Mouse (Mus musculus): ENCODE data around the gene Polr3b. TPM values are rescaled to one million over a fixed set of nuclear protein-coding genes. Genes with fewer than 3 reads are reported as not detected.

The Polr3b gene
- polyA plus RNA-seq, 1 experiment from 2014 or later = 17.2 TPM

GRCm38 (mm10) chr10:84612281-84612680 is 9.8 kb upstream of the Polr3b start:
- H3K4me2 ChIP-seq (replicated peaks) = no peak overlapping the region
- H3K9me3 ChIP-seq = no peaks in the 10 kb centered on the region
- no peak overlapping the region for H3K27ac ChIP-seq
- no peak for ATAC-seq
- H3K27me3 ChIP-seq = no peaks in the 10 kb centered on the region
- H3K4me1 ChIP-seq (replicated peaks) = no peaks in the 10 kb centered on the region
- 70% methylated on average over 2 of the region's 2 CpGs for WGBS
- no peak overlapping the region for H3K9ac ChIP-seq (replicated peaks)
- H3K4me3 ChIP-seq (replicated peaks) = no peak overlapping the region
- H3K36me3 ChIP-seq = no peaks in the 10 kb centered on the region

GRCm38 (mm10) chr10:84613366-84613765 is 8.7 kb upstream of the Polr3b start:
- Histone ChIP-seq H3K9ac (replicated peaks) (no peak overlapping the region), H3K27me3 (no peaks in the 10 kb centered on the region), H3K9me3 (no peaks in the 10 kb centered on the region), H3K4me1 (replicated peaks) (no peaks in the 10 kb centered on the region), H3K27ac (no peak overlapping the region), H3K4me3 (replicated peaks) (no peak overlapping the region), H3K4me2 (replicated peaks) (no peak overlapping the region), H3K36me3 (no peaks in the 10 kb centered on the region)
- WGBS = 81% methylated on average over 8 of the region's 8 CpGs
- ATAC-seq = no peak

DNA sequence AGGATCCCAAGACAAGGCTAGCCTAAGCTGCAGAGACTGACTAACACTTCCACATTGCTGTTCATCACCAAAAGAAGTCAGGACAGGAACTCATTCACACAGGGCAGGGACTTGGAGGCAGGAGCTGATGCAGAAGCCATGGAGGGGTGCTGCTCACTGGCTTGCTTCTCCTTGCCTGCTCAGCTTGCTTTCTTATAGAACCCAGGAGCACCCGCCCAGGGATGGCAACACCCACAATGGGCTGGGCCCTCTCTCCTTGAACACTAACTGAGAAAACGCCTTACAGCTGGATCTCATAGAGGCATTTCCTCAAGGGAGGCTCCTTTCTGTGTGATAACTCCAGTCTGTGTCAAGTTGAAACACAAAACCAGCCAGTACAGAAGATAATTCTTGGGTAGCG is 7.0 kb upstream of the Polr3b start:
- 82% methylated on average over 3 of the region's 3 CpGs for WGBS
- H3K4me1 ChIP-seq (replicated peaks) = no peaks in the 10 kb centered on the region
- no peaks in the 10 kb centered on the region for H3K27me3 ChIP-seq
- ATAC-seq = no peak
- H3K4me2 ChIP-seq (replicated peaks) = no peak overlapping the region
- no peaks in the 10 kb centered on the region for H3K36me3 ChIP-seq
- H3K4me3 ChIP-seq (replicated peaks) = no peak overlapping the region
- no peaks in the 10 kb centered on the region for H3K9me3 ChIP-seq
- H3K9ac ChIP-seq (replicated peaks) = no peak overlapping the region
- no peak overlapping the region for H3K27ac ChIP-seq

GRCm38 (mm10) chr10:84631182-84631581 is 9.1 kb downstream of the Polr3b start:
- no peaks in the 10 kb centered on the region for H3K27me3 ChIP-seq
- no peaks in the 10 kb centered on the region for H3K4me1 ChIP-seq (replicated peaks)
- H3K4me3 ChIP-seq (replicated peaks) = no peak overlapping the region
- H3K36me3 ChIP-seq = peaks cover 43% of the 10 kb centered on the region
- H3K4me2 ChIP-seq (replicated peaks) = no peak overlapping the region
- ATAC-seq = no peak
- WGBS = 57% methylated on average over 5 of the region's 5 CpGs
- H3K27ac ChIP-seq = no peak overlapping the region
- H3K9ac ChIP-seq (replicated peaks) = no peak overlapping the region
- no peaks in the 10 kb centered on the region for H3K9me3 ChIP-seq

DNA sequence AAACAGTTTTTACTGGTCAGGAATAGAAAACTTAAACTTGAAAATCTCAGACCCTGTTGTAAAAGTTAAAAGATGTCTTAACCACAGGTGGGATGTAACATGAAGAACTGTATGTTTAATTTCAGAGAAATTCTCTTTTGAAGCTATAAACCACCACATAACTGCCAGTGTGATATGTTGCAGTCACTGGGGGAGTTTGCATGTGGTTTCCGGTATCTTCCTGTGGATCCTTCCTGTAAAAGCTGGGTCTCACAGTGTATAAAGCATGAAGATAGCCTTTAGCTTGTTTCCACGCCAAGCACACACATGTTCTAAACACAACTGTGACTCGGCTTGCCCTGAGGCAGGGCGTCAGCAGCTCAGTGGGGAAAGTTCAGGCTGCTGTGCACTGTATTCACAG is 9.9 kb downstream of the Polr3b start:
- H3K27ac ChIP-seq = no peak overlapping the region
- H3K4me2 ChIP-seq (replicated peaks) = no peak overlapping the region
- H3K9me3 ChIP-seq = no peaks in the 10 kb centered on the region
- no peaks in the 10 kb centered on the region for H3K4me1 ChIP-seq (replicated peaks)
- no peak for ATAC-seq
- 85% methylated on average over 4 of the region's 4 CpGs for WGBS
- no peak overlapping the region for H3K9ac ChIP-seq (replicated peaks)
- peaks cover 51% of the 10 kb centered on the region for H3K36me3 ChIP-seq
- H3K27me3 ChIP-seq = no peaks in the 10 kb centered on the region
- no peak overlapping the region for H3K4me3 ChIP-seq (replicated peaks)

- Histone ChIP-seq H3K27ac (no peak overlapping the region), H3K9ac (replicated peaks) (no peak overlapping the region), H3K4me2 (replicated peaks) (no peak overlapping the region), H3K27me3 (no peaks in the 10 kb centered on the region), H3K4me3 (replicated peaks) (no peak overlapping the region), H3K9me3 (no peaks in the 10 kb centered on the region), H3K36me3 (peaks cover 77% of the 10 kb centered on the region), H3K4me1 (replicated peaks) (no peaks in the 10 kb centered on the region)
- 96% methylated on average over 10 of the region's 10 CpGs for WGBS
- ATAC-seq = no peak
Observed at GRCm38 (mm10) chr10:84636656-84637055, 14.6 kb downstream of the Polr3b start.

GRCm38 (mm10) chr10:84638382-84638781 is 16.3 kb downstream of the Polr3b start:
- Histone ChIP-seq H3K4me3 (replicated peaks) (no peak overlapping the region), H3K36me3 (peaks cover 65% of the 10 kb centered on the region), H3K4me2 (replicated peaks) (no peak overlapping the region), H3K4me1 (replicated peaks) (0 out of 2 replicates have a peak, but pooled peaks cover 3% of the 10 kb centered on the region), H3K27ac (no peak overlapping the region), H3K9ac (replicated peaks) (no peak overlapping the region), H3K9me3 (no peaks in the 10 kb centered on the region), H3K27me3 (no peaks in the 10 kb centered on the region)
- no peak for ATAC-seq
- WGBS = 90% methylated on average over 4 of the region's 4 CpGs

DNA sequence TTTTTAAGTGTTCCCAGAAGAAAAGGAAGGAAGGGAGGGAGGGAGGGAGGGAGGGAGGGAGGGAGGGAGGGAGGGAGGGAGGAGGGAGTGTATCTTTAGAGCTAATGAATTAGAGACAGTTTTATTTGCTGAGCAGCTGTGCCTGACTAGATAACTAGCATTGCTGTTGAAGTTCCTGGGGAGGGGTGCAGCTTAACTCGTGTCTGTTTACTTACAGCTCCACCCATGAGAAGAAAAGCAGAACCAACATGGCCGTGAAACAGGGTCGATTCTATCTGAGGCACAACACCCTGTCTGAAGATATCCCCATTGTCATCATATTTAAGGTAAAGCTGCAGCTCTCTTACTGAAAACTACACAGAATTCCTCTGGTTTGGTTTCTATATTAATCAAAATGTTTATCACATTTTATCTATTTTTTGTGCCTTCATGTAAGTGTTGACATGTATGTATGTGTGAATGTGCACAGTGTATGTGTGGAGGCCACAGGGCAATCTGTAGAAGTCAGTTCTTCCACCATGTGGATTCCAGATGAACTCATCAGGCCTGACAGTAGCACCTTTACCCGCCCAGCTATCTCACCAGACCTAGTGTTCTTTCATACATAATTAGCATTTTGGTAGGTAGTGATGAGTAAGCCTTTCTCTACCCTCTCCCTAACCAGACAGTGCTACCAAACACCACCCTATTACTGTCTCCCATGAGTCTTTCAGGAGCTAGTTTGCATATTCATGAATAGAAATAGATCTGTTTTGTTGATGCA is 17.6 kb downstream of the Polr3b start:
- peaks cover 55% of the 10 kb centered on the region for H3K36me3 ChIP-seq
- 78% methylated on average over 4 of the region's 4 CpGs for WGBS
- no peak overlapping the region for H3K4me2 ChIP-seq (replicated peaks)

GRCm38 (mm10) chr10:84640861-84641260 is 18.8 kb downstream of the Polr3b start:
- 74% methylated on average over 7 of the region's 7 CpGs for WGBS

More for the DNA sequence above, 17.6 kb downstream of the Polr3b start:
- no peak overlapping the region for H3K9ac ChIP-seq (replicated peaks)
- H3K4me1 ChIP-seq (replicated peaks) = 0 out of 2 replicates have a peak, but pooled peaks cover 3% of the 10 kb centered on the region
- no peak overlapping the region for H3K27ac ChIP-seq
- no peak for ATAC-seq
- H3K4me3 ChIP-seq (replicated peaks) = no peak overlapping the region
- no peaks in the 10 kb centered on the region for H3K9me3 ChIP-seq
- H3K27me3 ChIP-seq = no peaks in the 10 kb centered on the region

DNA sequence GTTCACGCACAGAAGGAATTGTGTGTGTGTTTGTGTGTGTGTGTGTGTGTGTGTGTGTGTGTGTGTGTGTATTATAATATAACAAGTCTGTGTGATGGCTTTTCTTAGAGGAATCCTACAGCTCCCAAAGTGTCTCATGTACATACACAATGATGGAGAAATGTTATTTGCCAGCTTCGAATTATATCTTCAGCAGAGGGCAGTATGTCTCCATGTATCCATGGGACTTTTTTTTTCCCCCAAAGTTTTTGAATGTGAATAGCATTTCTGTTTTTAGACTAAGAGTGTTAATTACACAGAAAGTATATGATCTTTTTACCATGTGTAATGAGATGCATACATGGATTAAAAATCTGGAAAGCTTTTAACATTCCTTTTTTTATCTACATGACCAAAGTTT is 19.5 kb downstream of the Polr3b start:
- Histone ChIP-seq H3K4me3 (replicated peaks) (no peak overlapping the region), H3K4me2 (replicated peaks) (no peak overlapping the region), H3K36me3 (peaks cover 47% of the 10 kb centered on the region), H3K27me3 (no peaks in the 10 kb centered on the region), H3K9ac (replicated peaks) (no peak overlapping the region), H3K9me3 (no peaks in the 10 kb centered on the region), H3K4me1 (replicated peaks) (peaks cover 7% of the 10 kb centered on the region), H3K27ac (no peak overlapping the region)
- no peak for ATAC-seq
- WGBS = 68% methylated on average over 2 of the region's 2 CpGs

More at GRCm38 (mm10) chr10:84640861-84641260, 18.8 kb downstream of the Polr3b start:
- Histone ChIP-seq H3K9ac (replicated peaks) (no peak overlapping the region), H3K27me3 (no peaks in the 10 kb centered on the region), H3K4me1 (replicated peaks) (peaks cover 3% of the 10 kb centered on the region; the same call in 1 of the 2 replicates), H3K9me3 (no peaks in the 10 kb centered on the region), H3K27ac (no peak overlapping the region), H3K36me3 (peaks cover 52% of the 10 kb centered on the region), H3K4me3 (replicated peaks) (no peak overlapping the region), H3K4me2 (replicated peaks) (no peak overlapping the region)
- no peak for ATAC-seq

DNA sequence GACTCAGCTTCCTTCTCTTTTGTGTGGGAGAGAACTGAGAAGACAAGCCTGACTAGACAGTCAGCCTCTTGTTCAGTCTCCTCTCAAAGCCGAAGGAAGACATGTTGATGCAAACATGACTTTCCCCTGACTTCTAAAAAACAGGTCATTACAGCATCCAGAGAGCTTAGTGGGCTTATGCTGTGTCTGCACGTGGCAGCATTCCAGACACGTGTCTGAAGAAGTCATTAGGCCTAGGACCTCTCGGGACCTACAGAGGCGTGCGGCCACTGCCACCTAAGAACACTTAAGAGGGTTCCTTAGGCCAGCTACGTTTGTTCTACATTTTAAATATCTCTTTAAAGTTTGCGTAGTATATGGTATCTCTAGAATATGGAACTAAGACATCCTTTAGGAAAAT is 23.8 kb downstream of the Polr3b start:
- no peak overlapping the region for H3K4me3 ChIP-seq (replicated peaks)
- WGBS = 81% methylated on average over 8 of the region's 8 CpGs
- H3K27ac ChIP-seq = no peak overlapping the region
- peaks cover 29% of the 10 kb centered on the region for H3K36me3 ChIP-seq
- ATAC-seq = no peak
- no peak overlapping the region for H3K9ac ChIP-seq (replicated peaks)
- no peaks in the 10 kb centered on the region for H3K27me3 ChIP-seq
- H3K9me3 ChIP-seq = no peaks in the 10 kb centered on the region
- peaks cover 9% of the 10 kb centered on the region for H3K4me1 ChIP-seq (replicated peaks)
- H3K4me2 ChIP-seq (replicated peaks) = no peak overlapping the region

GRCm38 (mm10) chr10:84646506-84647102 is 24.5 kb downstream of the Polr3b start:
- Histone ChIP-seq H3K4me1 (replicated peaks) (peaks cover 9% of the 10 kb centered on the region), H3K9me3 (no peaks in the 10 kb centered on the region), H3K27me3 (no peaks in the 10 kb centered on the region), H3K4me2 (replicated peaks) (no peak overlapping the region), H3K4me3 (replicated peaks) (no peak overlapping the region), H3K36me3 (peaks cover 29% of the 10 kb centered on the region), H3K9ac (replicated peaks) (no peak overlapping the region), H3K27ac (peak overlapping the region; percentile 30; the same call in 1 of the 2 replicates)
- peak; percentile 72 for ATAC-seq
- WGBS = 75% methylated on average over 12 of the region's 12 CpGs

Data from midbrain, embryonic 13.5 days (tissue).